Mouse (Mus musculus): ENCODE measurements around the gene Gm37240.

GRCm38 (mm10) chr3:84563415-84563814, 1323.9 kb downstream of the Gm37240 start:
- TF ChIP-seq CTCF (IDR thresholded peaks at IDR 0.05; ENCODE audit: low read depth, low read length) (no peak), POLR2A (IDR thresholded peaks at IDR 0.05; ENCODE audit: borderline replicate concordance, low read depth, low read length) (no peak)

Data from bone marrow macrophage, adult 2 months (primary cell).